Mouse (Mus musculus) megakaryocyte-erythroid progenitor cell, adult 5-6 weeks (primary cell): ENCODE results near the gene Tmem30b. TPM values are rescaled to one million over a fixed set of nuclear protein-coding genes. Genes with fewer than 3 reads are reported as not detected.

Source experiments
- ATAC-seq: replicated peaks from 2 replicates; pipeline ENCODE4 v1.8.0; 2016; ENCODE audit warnings: mild to moderate bottlenecking, inconsistent platforms; ENCODE audit not compliant: severe bottlenecking, poor library complexity, low FRiP score, low TSS enrichment
- total RNA-seq, 2 experiments: library from RNA; stranded (forward) in 1 of 2; stranded (reverse) in 1 of 2; fragments of 200-1000, 215-1000 nt in 1 of 2; fragments of >200 nt in 1 of 2; fragmentation: Nextera tagmentation in 1 of 2; gene quantifications; 2 replicates each; pipeline ENCODE4 v1.2.3; 2014 to 2017

Tmem30b gene
- not detected in 2 replicates for total RNA-seq (2014; fragmentation: Nextera tagmentation)
- total RNA-seq (2017): not detected in 2 replicates

DNA sequence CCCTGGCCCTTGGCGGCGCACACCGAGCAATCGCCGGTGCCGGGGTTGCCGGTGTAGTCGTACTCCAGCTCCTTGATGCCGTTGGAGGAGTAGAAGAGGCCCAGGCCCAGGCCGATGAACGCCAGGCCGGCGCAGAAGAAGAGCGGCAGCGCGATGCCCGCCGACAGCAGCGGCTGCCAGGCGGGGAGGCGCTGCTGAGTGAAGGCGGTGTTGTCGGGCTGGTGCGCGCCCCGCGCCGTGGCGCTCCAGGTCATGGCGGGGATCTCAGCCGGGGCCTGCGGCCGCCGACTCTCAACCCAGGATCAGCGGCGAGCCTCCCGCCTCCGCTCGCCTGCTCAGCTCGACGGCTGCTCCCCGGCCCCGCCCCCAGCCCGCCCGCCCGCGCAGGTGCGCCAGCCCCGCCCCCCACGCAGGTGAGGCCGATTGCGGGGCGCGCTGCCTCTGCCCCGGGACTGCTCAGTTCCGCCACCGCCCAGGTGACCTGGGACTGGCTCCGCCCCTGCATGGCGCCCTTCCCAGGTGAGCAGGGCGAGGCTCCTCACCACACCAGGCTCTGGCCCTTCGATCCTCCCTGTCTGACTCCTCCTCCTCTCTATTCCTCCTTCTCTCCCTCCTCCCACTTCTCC lies at the start of gene Tmem30b:
TSS of gene Tmem30b (minus strand) at position 307 of the 626 bp plus-strand sequence.
- ATAC-seq: 0 out of 2 replicates have a peak, but pooled peaks have one; percentile 9

DNA sequence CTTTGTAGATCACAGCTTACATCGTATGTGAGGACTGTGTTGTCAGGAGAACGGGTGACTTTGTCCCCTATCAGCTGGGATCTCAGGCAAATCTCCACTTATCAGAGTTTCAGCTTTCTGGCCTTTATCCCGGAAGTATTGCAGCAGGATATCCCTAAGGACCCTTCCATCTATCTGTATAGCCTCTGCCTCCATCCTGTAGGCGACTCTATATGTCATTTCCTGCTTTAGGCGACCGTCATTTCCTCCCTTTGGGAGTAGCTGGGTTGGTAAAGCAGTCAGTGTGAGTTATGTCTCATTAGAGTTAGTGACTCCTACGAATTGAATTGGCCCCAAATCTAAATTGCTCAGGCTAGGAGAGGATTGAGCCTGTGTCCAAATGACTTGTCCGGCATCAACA lies 49.0 kb upstream of the Tmem30b start:
- no peak for ATAC-seq

- no peak for ATAC-seq
Measured at GRCm38 (mm10) chr12:73594177-73594745, 48.1 kb upstream of the Tmem30b start.

DNA sequence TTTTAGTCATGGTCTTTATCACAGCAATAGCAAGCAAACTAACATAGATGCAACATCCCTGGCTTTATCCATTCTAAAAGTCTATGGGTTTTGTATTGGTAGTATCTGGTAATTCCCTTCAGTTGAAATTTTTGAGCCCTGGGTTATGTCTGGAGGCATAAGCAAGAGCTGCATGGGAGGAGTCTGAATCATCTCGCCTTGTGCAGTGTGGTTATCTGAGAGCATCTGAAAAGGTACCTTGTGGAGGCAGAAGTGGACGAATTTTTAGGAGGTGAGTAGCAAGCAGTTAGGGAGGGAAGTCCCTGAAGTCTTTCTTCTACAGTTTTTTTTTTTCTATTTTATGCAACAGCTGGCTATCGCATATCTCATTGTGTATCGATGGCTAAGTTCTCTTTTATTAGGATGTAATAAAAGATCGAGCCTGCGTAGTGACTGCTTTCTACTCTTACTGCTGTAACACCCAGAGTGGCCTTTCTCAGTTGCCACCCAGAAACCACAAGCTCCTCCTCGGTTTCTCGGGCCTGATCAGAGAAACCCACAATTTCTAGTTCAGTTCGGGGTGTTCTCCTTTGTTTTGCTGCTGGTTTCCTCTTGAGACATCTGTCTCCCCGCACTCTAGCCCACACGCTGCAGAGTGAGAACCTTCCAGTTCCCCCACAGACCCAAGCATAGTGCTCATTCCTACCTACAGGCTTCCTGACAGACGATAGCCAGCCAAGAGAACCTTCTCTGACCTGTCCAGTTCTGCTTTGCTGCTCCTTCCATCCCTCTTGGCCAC lies 47.0 kb upstream of the Tmem30b start:
- ATAC-seq: peak; percentile 46

DNA sequence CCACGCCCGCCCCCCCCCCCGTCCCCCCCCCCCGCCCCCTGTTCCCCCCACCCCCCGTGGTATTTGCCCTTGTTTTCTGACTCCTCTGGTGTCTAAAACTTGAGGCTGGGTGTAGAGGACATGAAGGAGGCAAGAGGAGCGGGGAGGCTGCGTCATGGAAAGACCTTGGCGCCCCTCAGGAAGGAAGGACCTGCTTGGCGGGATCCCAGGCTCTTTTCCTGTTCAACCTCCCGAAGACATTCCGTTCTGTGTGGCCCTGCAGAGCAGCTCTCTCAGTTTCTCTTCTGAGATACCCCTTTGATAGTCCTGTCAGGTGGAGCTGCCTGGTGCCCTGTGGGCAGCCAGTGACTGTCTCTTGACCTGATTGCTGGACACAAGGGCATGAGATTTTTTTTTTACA lies 45.4 kb upstream of the Tmem30b start:
- no peak for ATAC-seq

DNA sequence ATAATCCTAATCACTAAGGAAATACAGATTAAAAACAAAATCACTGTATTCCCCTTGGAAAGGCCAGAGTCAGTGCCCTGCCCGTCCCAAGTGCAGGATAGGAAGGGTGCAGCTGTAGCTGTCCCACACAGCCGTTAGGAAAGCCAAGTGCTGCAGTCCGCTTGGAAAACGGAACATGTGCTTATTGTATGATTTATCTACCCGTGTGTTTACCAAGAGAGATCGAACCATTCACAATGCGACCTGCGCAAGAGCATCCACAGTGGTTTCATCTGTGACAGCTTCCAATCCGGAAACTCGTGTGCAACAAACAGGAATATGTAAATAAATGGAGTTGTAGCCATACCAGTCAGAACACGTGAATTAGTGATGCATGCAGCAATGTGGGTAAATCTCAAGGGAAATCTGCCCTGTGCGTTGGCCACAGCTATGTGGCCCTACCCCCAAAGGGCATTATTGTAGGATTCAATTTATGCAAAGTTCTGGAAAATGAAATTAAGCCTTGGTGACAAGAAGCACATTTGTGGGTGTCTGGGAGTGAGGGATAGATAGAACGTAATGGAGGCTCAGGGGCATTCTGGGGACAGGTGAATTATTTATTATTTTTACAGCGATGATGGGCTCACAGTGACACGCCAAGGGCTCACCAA lies 44.6 kb upstream of the Tmem30b start:
- no peak for ATAC-seq

GRCm38 (mm10) chr12:73587262-73587661 lies 41.1 kb upstream of the Tmem30b start:
- no peak for ATAC-seq

DNA sequence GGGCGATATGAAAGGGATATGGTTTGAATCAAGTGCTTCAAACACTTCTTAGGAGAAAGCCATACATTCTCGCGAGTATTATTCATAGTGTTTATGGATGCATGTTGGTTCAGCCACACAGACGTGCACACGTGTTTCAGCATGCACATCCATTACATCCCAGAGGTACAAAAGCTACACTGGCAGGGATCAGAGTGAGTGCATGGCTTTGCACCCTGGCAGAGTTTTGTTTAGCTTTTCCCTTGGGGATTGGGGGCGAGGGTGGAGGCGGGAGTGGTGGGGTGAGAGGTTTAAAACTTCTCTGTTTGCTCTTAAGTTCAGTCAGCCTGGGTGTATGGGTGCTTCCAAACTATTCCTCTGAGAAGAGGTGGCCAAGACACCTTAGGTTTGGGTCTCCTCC lies 39.7 kb upstream of the Tmem30b start:
- ATAC-seq: 0 out of 2 replicates have a peak, but pooled peaks have one; percentile 9

- ATAC-seq: peak; percentile 44; the same call in 1 of the 2 replicates
Measured at GRCm38 (mm10) chr12:73585241-73585801, 39.1 kb upstream of the Tmem30b start.

GRCm38 (mm10) chr12:73584610-73585240 lies 38.5 kb upstream of the Tmem30b start, which contains the start of gene Prkch:
Gene Prkch (plus strand): TSS chr12:73584796.
- ATAC-seq: peak; percentile 86

DNA sequence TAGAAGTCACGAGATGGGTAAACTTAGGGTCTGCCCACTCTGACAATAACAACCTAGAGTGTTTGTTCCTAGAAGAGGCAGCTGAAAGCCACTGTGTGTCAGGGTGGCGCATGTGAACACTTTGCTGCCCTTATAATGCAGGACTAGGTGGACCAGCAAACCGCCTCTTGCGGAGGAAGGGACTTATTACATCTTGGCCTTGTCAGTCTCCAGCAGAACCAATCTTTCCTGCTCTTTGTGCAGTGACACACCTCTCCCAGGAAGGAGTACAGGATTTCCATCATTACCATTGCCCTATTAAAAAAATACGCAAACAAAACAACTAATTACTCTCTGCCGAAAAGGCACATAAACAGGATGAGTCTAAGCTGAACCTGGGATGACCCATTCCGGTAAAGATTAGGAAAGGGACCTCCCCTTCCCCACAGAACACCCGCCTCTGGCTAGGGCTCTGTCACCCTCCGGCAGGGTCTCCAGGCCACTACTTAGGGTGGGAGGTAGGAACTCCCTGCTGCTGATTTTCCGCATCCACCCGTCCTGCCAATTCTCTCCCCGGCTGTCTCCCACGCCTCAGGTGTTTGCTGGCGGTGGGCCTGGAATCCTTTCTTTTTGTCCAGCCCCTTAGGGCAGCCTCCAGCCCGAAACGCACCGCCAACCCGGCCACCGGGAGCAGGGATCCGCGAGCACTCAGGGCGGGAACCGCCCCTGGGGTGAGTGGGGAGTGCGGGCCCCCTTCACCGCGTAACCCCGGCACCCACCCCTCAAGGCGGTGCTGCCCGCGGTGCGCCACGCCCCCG lies 37.8 kb upstream of the Tmem30b start:
- peak; percentile 65 for ATAC-seq

DNA sequence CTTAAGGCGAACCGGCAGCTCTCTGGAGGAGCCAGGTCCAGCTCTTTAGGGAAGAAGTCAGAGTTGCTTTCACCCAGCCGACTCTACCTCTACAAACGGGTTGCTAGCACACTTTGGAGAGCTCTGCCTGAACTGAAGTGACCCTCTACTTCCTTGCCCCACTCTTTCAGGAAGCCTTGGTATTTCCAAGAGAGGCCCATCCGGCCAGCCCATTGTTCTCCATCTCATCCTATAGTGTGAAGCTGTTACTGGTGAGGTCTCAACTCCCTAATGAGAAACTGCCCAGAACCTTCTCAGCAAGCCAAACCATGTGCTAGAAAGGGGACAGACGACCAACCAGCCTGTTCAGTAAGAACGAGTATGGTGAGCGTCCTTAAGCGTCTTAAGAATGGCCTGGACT lies 37.1 kb upstream of the Tmem30b start:
- ATAC-seq: no peak

DNA sequence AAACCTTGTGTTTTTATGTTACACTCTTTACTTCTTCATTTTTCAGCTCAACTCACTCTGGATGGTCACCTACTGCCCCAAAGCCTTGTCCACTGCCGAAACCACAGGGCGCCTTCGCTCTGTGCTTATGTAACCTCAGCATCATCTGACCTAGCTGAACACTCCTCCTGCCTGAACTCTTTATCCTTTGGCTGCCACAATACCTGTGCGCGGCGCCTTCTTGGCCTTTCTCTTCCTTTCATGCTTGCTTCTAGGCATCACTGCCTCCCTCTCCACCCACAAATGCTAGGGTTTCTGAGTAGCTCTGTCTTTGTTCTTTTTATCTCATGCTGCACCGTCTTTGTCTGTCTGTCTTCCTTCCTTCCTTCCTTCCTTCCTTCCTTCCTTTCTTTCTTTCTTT lies 34.6 kb upstream of the Tmem30b start:
- ATAC-seq: no peak

DNA sequence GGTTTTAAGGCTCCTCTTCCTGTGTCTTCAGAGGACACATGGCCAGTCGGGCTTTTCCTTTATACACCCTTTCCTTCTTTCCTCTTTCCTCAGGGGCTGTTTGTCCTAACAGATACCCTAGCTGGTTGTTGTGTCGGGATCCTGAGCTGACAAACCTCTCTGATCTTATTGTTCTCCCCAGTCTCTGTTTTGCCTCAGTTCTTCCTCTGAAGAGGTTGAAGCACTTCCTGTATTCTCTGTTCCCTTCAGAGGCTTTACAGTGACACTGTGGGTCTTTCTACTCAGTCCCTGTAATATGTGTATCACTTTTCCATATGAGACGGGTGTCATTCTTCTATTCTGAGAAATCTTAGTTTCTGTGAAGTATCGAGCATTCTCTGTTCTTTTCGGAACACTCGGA lies 31.9 kb upstream of the Tmem30b start:
- no peak for ATAC-seq

- peak; percentile 76 for ATAC-seq
Measured at GRCm38 (mm10) chr12:73574632-73575031, 28.4 kb upstream of the Tmem30b start.

DNA sequence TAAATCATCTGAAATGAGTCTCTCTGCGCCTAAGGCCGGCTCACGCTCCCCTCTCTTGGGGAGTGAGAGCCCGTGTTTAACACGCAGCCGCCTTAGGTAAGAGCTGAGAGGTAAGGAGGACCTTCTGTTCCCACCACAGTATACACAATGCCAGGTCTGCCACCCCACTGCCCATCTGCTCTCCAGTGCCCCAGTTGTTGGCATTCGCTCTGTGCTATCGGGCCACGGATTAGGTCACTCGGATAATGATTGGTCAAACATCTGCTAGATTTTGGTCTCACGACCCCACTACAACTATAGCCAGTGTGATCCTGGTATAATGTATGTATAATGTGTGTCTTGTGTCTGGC lies 19.4 kb upstream of the Tmem30b start:
- ATAC-seq: peak; percentile 53

GRCm38 (mm10) chr12:73564795-73565619 lies 18.8 kb upstream of the Tmem30b start:
- peak; percentile 56 for ATAC-seq

DNA sequence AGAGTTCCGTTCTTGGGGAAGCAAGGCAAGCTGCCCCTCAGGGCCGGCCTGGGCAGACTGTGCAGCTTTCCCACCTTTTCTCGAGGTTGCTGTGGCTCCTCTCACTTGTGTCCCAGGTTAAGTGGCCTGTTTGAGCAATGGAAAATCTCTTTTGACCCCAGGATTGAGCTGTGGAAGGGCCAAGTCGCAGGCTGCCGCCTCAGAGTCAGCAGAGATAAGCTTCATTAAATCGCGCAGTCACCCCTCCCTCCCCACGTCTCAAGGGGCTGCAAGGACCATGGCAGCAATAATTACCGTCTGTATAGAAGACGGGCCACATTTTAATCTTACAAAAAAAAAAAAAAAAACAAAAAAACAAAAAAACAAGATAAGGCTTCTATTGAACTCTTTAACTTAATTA lies 18.0 kb upstream of the Tmem30b start:
- ATAC-seq: no peak
